Mouse (Mus musculus) bone marrow, adult 2 months (tissue): Measurements from ENCODE around the gene Pik3cb. TPM values are rescaled to one million over a fixed set of nuclear protein-coding genes. Genes with fewer than 3 reads are reported as not detected.

Experiments used
- H3K27ac ChIP-seq: fragments of 200-500 bp; 2 replicates; pipeline ENCODE4 v1.5.1; 2012; ENCODE audit warnings: low read depth, mild to moderate bottlenecking, control low read depth, inconsistent platforms, low read length; ENCODE audit not compliant: control insufficient read depth, poor library complexity, insufficient read depth
- H3K4me1 ChIP-seq: fragments of 200-500 bp; 2 replicates; pipeline ENCODE4 v1.6.1; 2011; ENCODE audit warnings: low read length; ENCODE audit not compliant: control insufficient read depth, insufficient read depth
- H3K4me3 ChIP-seq: fragments of 200-500 bp; replicated peaks from 2 replicates; pipeline ENCODE3; 2011; ENCODE audit warnings: mild to moderate bottlenecking, low read depth, low read length, control low read depth; ENCODE audit not compliant: control insufficient read depth
- CTCF ChIP-seq: fragments of 200-500 bp; IDR thresholded peaks from 2 replicates; pipeline ENCODE4 v1.5.1; 2011; ENCODE audit warnings: low read length, control low read depth; ENCODE audit not compliant: control insufficient read depth, insufficient read depth
- POLR2A ChIP-seq: fragments of 200-500 bp; IDR thresholded peaks from 2 replicates; pipeline ENCODE4 v1.6.1; 2011; ENCODE audit warnings: low read depth, mild to moderate bottlenecking, control low read depth, low read length, borderline replicate concordance; ENCODE audit not compliant: control insufficient read depth
- WGBS: fragments of 180-500 bp; shearing (Covaris S2); methylation state at CpG from one replicate; pipeline ENCODE4 v1.1.7; 2018; 5-methylcytosine and 5-hydroxymethylcytosine counted together
- polyA plus RNA-seq: library from polyadenylated mRNA; stranded (reverse); fragments of >200 nt; gene quantifications from 2 replicates; pipeline ENCODE4 v1.2.4, GENCODE M21; 2011; ENCODE audit warnings: low replicate concordance; ENCODE audit not compliant: missing spikeins, insufficient read depth, insufficient read length

Pik3cb gene
- polyA plus RNA-seq, 1 experiment: 10.7 TPM

DNA sequence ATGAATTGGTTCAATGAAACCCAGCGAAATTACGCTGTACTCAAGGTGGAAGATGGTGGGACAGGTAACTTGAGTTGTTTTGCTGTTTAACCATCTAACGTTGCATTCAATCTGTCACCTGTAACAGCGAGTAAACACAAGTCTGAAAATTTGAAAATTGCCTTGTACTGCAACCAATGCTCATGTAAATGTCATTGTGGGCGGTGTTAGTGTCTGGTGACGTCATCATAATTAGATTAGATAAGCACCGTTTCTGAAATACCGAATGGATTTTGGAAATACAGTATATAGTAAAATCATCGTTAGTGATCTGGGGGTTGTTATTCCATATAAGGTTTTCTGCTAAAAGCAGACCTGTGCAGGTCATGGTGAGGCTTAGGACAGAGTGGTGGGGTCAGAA lies 153.3 kb downstream of the Pik3cb start:
- Histone ChIP-seq H3K27ac (no peak overlapping the region), H3K4me3 (no peak overlapping the region), H3K4me1 (no peaks in the 10 kb centered on the region)
- 42% methylated on average over 9 of the region's 9 CpGs for WGBS
- TF ChIP-seq POLR2A: no peak
- no peak for TF ChIP-seq CTCF

Other genes with a start within 250 kb of the Pik3cb start
- not detected in 2 replicates for gene 7420426K07Rik, start 237.5 kb downstream of the Pik3cb start, polyA plus RNA-seq
- not detected in 2 replicates for gene Foxl2, start 185.3 kb downstream of the Pik3cb start, polyA plus RNA-seq
- gene Faim, start 154.2 kb downstream of the Pik3cb start, polyA plus RNA-seq: 11.9 and 13.4 TPM in 2 replicates
- not detected in 2 replicates for gene Gm1123, start 104.9 kb downstream of the Pik3cb start, polyA plus RNA-seq
- not detected in 2 replicates for gene Faiml, start 96.6 kb upstream of the Pik3cb start, polyA plus RNA-seq
- gene Cep70, start 102.7 kb upstream of the Pik3cb start, polyA plus RNA-seq: 15.8 and 22.7 TPM in 2 replicates
- 0.77 TPM in 1 of 2 replicates, not detected in the other for gene Esyt3, start 217.9 kb upstream of the Pik3cb start, polyA plus RNA-seq